Mouse (Mus musculus): ENCODE measurements around the gene Sebox. TPM values are rescaled to one million over a fixed set of nuclear protein-coding genes. Genes with fewer than 3 reads are reported as not detected.

Sebox gene
- polyA plus RNA-seq (2014; fragmentation: Illumina TruSeq; extraction: RNeasy Lipid Tissue Mini Kit (QIAGEN cat#74804); ENCODE audit: low read depth, low replicate concordance), result not detected

GRCm38 (mm10) chr11:78502909-78503650 is at the start of gene Sebox:
Gene Sebox (plus strand): TSS chr11:78503447.

GRCm38 (mm10) chr11:78465568-78466180 is 37.6 kb upstream of the Sebox start, which contains the start of gene Slc46a1:
Gene Slc46a1 (plus strand): TSS chr11:78465697.

GRCm38 (mm10) chr11:78497544-78498522 is 5.4 kb upstream of the Sebox start, which contains the start of gene Sarm1:
Gene Sarm1 (minus strand): TSS chr11:78497754.

DNA sequence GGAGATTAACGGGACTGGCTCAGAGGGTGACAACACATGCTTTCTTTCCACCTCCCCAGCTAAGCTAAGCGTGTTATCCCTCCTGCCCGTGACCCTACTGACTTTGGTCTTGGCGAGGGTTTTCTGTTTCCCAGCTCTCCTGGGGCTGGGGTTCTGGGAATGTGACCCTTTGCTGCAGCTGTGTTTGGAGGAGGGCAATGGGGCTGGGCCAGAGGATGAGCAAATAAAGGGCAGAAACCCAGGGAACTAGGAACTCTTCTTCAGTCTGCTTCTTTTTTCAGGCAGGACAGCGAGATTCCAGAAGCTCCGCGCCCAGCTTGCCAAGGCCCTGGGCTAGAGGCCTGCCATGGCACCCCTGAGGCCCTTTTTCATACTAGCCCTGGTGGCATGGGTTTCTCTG is 4.2 kb upstream of the Sebox start, which contains the start of gene Vtn:
Gene Vtn, plus strand, starts transcription at position 88 of the 400 bp plus-strand sequence.

GRCm38 (mm10) chr11:78512025-78512957 is 9.0 kb downstream of the Sebox start, which contains the start of the genes Tmem199 and Poldip2:
Gene Tmem199 (minus strand): TSS chr11:78512172.
Gene Poldip2 (plus strand): TSS chr11:78512193.

DNA sequence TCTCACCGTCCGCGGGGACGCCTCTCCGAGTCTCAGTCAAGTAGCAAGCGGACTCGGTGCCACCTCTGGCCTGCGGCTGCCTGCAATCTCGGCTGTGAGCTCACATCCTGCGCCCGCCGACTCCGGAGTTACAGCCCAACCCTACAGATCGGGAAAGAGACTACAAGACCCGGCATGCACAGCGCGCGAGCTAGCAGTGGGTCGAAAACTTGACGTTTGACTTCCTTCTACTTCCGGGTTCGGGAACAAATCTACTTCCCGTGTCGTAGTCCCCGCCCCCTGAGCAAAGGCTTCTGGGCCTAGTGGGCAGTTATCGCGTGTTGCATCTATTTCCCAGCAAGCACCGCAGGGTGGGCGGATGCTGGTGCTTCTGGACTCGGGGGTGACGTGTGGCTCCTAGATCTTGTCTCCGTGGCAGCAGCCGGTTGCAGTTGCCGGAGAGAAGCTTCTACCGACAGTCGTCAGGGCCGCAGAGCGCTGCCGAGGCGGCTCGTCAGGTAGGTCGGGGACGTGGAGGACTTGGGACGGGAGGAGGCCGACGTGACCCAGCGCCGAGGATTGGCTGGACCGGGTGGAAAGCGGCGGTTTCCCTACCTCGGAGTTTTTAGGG is 32.9 kb downstream of the Sebox start, which contains the start of the genes Tnfaip1 and Ift20:
Gene Tnfaip1, minus strand, starts transcription at position 253 of the 610 bp plus-strand sequence.
Gene Ift20, plus strand, starts transcription at position 282 of the 610 bp plus-strand sequence.

GRCm38 (mm10) chr11:78550168-78551058 is 47.2 kb downstream of the Sebox start, which contains the start of gene Tmem97:
Gene Tmem97 (minus strand): TSS chr11:78550777.

Other genes starting within 250 kb of the Sebox start
- gene 2610507B11Rik, start 241.7 kb upstream of the Sebox start, polyA plus RNA-seq (2014; fragmentation: Illumina TruSeq; extraction: RNeasy Lipid Tissue Mini Kit (QIAGEN cat#74804); ENCODE audit: low read depth, low replicate concordance), result 106 TPM
- 0.58 TPM for gene BC030499, start 212.6 kb upstream of the Sebox start, polyA plus RNA-seq (2014; fragmentation: Illumina TruSeq; extraction: RNeasy Lipid Tissue Mini Kit (QIAGEN cat#74804); ENCODE audit: low read depth, low replicate concordance)
- 2.7 TPM for gene Spag5, start 201.9 kb upstream of the Sebox start, polyA plus RNA-seq (2014; fragmentation: Illumina TruSeq; extraction: RNeasy Lipid Tissue Mini Kit (QIAGEN cat#74804); ENCODE audit: low read depth, low replicate concordance)
- 7.2 TPM for gene Aldoc, start 180.5 kb upstream of the Sebox start, polyA plus RNA-seq (2014; fragmentation: Illumina TruSeq; extraction: RNeasy Lipid Tissue Mini Kit (QIAGEN cat#74804); ENCODE audit: low read depth, low replicate concordance)
- 5.2 TPM for gene Pigs, start 175.0 kb upstream of the Sebox start, polyA plus RNA-seq (2014; fragmentation: Illumina TruSeq; extraction: RNeasy Lipid Tissue Mini Kit (QIAGEN cat#74804); ENCODE audit: low read depth, low replicate concordance)
- 5.7 TPM for gene Unc119, start 160.0 kb upstream of the Sebox start, polyA plus RNA-seq (2014; fragmentation: Illumina TruSeq; extraction: RNeasy Lipid Tissue Mini Kit (QIAGEN cat#74804); ENCODE audit: low read depth, low replicate concordance)
- not detected for gene Foxn1, start 116.9 kb upstream of the Sebox start, polyA plus RNA-seq (2014; fragmentation: Illumina TruSeq; extraction: RNeasy Lipid Tissue Mini Kit (QIAGEN cat#74804); ENCODE audit: low read depth, low replicate concordance)
- not detected for gene Slc13a2, start 81.2 kb upstream of the Sebox start, polyA plus RNA-seq (2014; fragmentation: Illumina TruSeq; extraction: RNeasy Lipid Tissue Mini Kit (QIAGEN cat#74804); ENCODE audit: low read depth, low replicate concordance)
- 1.5 TPM for gene Slc46a1, start 37.8 kb upstream of the Sebox start, polyA plus RNA-seq (2014; fragmentation: Illumina TruSeq; extraction: RNeasy Lipid Tissue Mini Kit (QIAGEN cat#74804); ENCODE audit: low read depth, low replicate concordance)
- 0.23 TPM for gene Sarm1, start 5.7 kb upstream of the Sebox start, polyA plus RNA-seq (2014; fragmentation: Illumina TruSeq; extraction: RNeasy Lipid Tissue Mini Kit (QIAGEN cat#74804); ENCODE audit: low read depth, low replicate concordance)
- not detected for gene Vtn, start 4.4 kb upstream of the Sebox start, polyA plus RNA-seq (2014; fragmentation: Illumina TruSeq; extraction: RNeasy Lipid Tissue Mini Kit (QIAGEN cat#74804); ENCODE audit: low read depth, low replicate concordance)
- 31.2 TPM for gene Tmem199, start 8.7 kb downstream of the Sebox start, polyA plus RNA-seq (2014; fragmentation: Illumina TruSeq; extraction: RNeasy Lipid Tissue Mini Kit (QIAGEN cat#74804); ENCODE audit: low read depth, low replicate concordance)
- 30.6 TPM for gene Poldip2, start 8.7 kb downstream of the Sebox start, polyA plus RNA-seq (2014; fragmentation: Illumina TruSeq; extraction: RNeasy Lipid Tissue Mini Kit (QIAGEN cat#74804); ENCODE audit: low read depth, low replicate concordance)
- 25.8 TPM for gene Tnfaip1, start 32.9 kb downstream of the Sebox start, polyA plus RNA-seq (2014; fragmentation: Illumina TruSeq; extraction: RNeasy Lipid Tissue Mini Kit (QIAGEN cat#74804); ENCODE audit: low read depth, low replicate concordance)
- gene Ift20, start 32.9 kb downstream of the Sebox start, polyA plus RNA-seq (2014; fragmentation: Illumina TruSeq; extraction: RNeasy Lipid Tissue Mini Kit (QIAGEN cat#74804); ENCODE audit: low read depth, low replicate concordance), result 50.4 TPM
- 19.9 TPM for gene Tmem97, start 47.3 kb downstream of the Sebox start, polyA plus RNA-seq (2014; fragmentation: Illumina TruSeq; extraction: RNeasy Lipid Tissue Mini Kit (QIAGEN cat#74804); ENCODE audit: low read depth, low replicate concordance)
- 117 TPM for gene Nlk, start 193.9 kb downstream of the Sebox start, polyA plus RNA-seq (2014; fragmentation: Illumina TruSeq; extraction: RNeasy Lipid Tissue Mini Kit (QIAGEN cat#74804); ENCODE audit: low read depth, low replicate concordance)
- 12.2 TPM for gene Ccnq, start 248.3 kb downstream of the Sebox start, polyA plus RNA-seq (2014; fragmentation: Illumina TruSeq; extraction: RNeasy Lipid Tissue Mini Kit (QIAGEN cat#74804); ENCODE audit: low read depth, low replicate concordance)